Mouse (Mus musculus): ENCODE measurements at regions not wholly inside any gene's neighbourhood (a gene's known extent, or its start where the extent isn't known, plus 50 kb on each side); places are given as distances from the start of the nearest gene placed in this dataset.

- in situ Hi-C loops (cut with MboI; ENCODE audit: low pct_unique_long_range_greater_than_20kb in 1 of 2, low sequenced_read_pairs in 2 of 2, unreplicated experiment in 1 of 2), result no loop called here
Observed at GRCm38 (mm10) chr6:31217060-31217541, 181.4 kb upstream of the Mkln1 start.

GRCm38 (mm10) chr6:31217641-31218138, 180.8 kb upstream of the Mkln1 start:
- in situ Hi-C loops (cut with MboI; ENCODE audit: low pct_unique_long_range_greater_than_20kb in 1 of 2, low sequenced_read_pairs in 2 of 2, unreplicated experiment in 1 of 2), result no loop called here

- in situ Hi-C loops (cut with MboI; ENCODE audit: low pct_unique_long_range_greater_than_20kb in 1 of 2, low sequenced_read_pairs in 2 of 2, unreplicated experiment in 1 of 2), result no loop called here
Observed at GRCm38 (mm10) chr6:31218139-31218750, 180.3 kb upstream of the Mkln1 start.

- in situ Hi-C loops (cut with MboI; ENCODE audit: low pct_unique_long_range_greater_than_20kb in 1 of 2, low sequenced_read_pairs in 2 of 2, unreplicated experiment in 1 of 2), result no loop called here
Observed at GRCm38 (mm10) chr6:31218880-31219279, 179.7 kb upstream of the Mkln1 start.

GRCm38 (mm10) chr6:31219736-31220135, 178.8 kb upstream of the Mkln1 start:
- in situ Hi-C loops (cut with MboI; ENCODE audit: low pct_unique_long_range_greater_than_20kb in 1 of 2, low sequenced_read_pairs in 2 of 2, unreplicated experiment in 1 of 2), result no loop called here

GRCm38 (mm10) chr6:31220184-31220931, 178.2 kb upstream of the Mkln1 start:
- in situ Hi-C loops (cut with MboI; ENCODE audit: low pct_unique_long_range_greater_than_20kb in 1 of 2, low sequenced_read_pairs in 2 of 2, unreplicated experiment in 1 of 2), result no loop called here

GRCm38 (mm10) chr6:31221490-31221889, 177.0 kb upstream of the Mkln1 start:
- in situ Hi-C loops (cut with MboI; ENCODE audit: low pct_unique_long_range_greater_than_20kb in 1 of 2, low sequenced_read_pairs in 2 of 2, unreplicated experiment in 1 of 2), result no loop called here

GRCm38 (mm10) chr6:31222024-31222579, 176.4 kb upstream of the Mkln1 start:
- in situ Hi-C loops (cut with MboI; ENCODE audit: low pct_unique_long_range_greater_than_20kb in 1 of 2, low sequenced_read_pairs in 2 of 2, unreplicated experiment in 1 of 2), result no loop called here

GRCm38 (mm10) chr6:31227406-31227805, 171.1 kb upstream of the Mkln1 start:
- in situ Hi-C loops (cut with MboI; ENCODE audit: low pct_unique_long_range_greater_than_20kb in 1 of 2, low sequenced_read_pairs in 2 of 2, unreplicated experiment in 1 of 2), result no loop called here

GRCm38 (mm10) chr6:31228061-31228460, 170.5 kb upstream of the Mkln1 start:
- in situ Hi-C loops (cut with MboI; ENCODE audit: low pct_unique_long_range_greater_than_20kb in 1 of 2, low sequenced_read_pairs in 2 of 2, unreplicated experiment in 1 of 2), result no loop called here

- in situ Hi-C loops (cut with MboI; ENCODE audit: low pct_unique_long_range_greater_than_20kb in 1 of 2, low sequenced_read_pairs in 2 of 2, unreplicated experiment in 1 of 2), result no loop called here
Observed at GRCm38 (mm10) chr6:31231821-31232220, 166.7 kb upstream of the Mkln1 start.

- in situ Hi-C loops (cut with MboI; ENCODE audit: low pct_unique_long_range_greater_than_20kb in 1 of 2, low sequenced_read_pairs in 2 of 2, unreplicated experiment in 1 of 2), result no loop called here
Observed at GRCm38 (mm10) chr6:31233252-31233993, 165.1 kb upstream of the Mkln1 start.

GRCm38 (mm10) chr6:31240051-31240450, 158.5 kb upstream of the Mkln1 start:
- in situ Hi-C loops (cut with MboI; ENCODE audit: low pct_unique_long_range_greater_than_20kb in 1 of 2, low sequenced_read_pairs in 2 of 2, unreplicated experiment in 1 of 2), result no loop called here

- in situ Hi-C loops (cut with MboI; ENCODE audit: low pct_unique_long_range_greater_than_20kb in 1 of 2, low sequenced_read_pairs in 2 of 2, unreplicated experiment in 1 of 2), result no loop called here
Observed at GRCm38 (mm10) chr6:31250526-31250925, 148.0 kb upstream of the Mkln1 start.

GRCm38 (mm10) chr6:31253251-31253935, 145.1 kb upstream of the Mkln1 start:
- in situ Hi-C loops (cut with MboI; ENCODE audit: low pct_unique_long_range_greater_than_20kb in 1 of 2, low sequenced_read_pairs in 2 of 2, unreplicated experiment in 1 of 2), result no loop called here

GRCm38 (mm10) chr6:31260645-31261345, 137.7 kb upstream of the Mkln1 start:
- in situ Hi-C loops (cut with MboI; ENCODE audit: low pct_unique_long_range_greater_than_20kb in 1 of 2, low sequenced_read_pairs in 2 of 2, unreplicated experiment in 1 of 2), result no loop called here

GRCm38 (mm10) chr6:31261797-31262540, 136.6 kb upstream of the Mkln1 start:
- in situ Hi-C loops (cut with MboI; ENCODE audit: low pct_unique_long_range_greater_than_20kb in 1 of 2, low sequenced_read_pairs in 2 of 2, unreplicated experiment in 1 of 2), result no loop called here

All from mouse embryonic stem cell (cell line).